Mouse (Mus musculus): ENCODE measurements at regions not wholly inside any gene's neighbourhood (a gene's known extent, or its start where the extent isn't known, plus 50 kb on each side); places are given as distances from the start of the nearest gene placed in this dataset.

GRCm38 (mm10) chr13:107641926-107642657 lies 402.2 kb upstream of the Smim15 start:
- peak; percentile 73 to 80 for DNase-seq (ENCODE audit: low spot score in 2 of 2)

DNA sequence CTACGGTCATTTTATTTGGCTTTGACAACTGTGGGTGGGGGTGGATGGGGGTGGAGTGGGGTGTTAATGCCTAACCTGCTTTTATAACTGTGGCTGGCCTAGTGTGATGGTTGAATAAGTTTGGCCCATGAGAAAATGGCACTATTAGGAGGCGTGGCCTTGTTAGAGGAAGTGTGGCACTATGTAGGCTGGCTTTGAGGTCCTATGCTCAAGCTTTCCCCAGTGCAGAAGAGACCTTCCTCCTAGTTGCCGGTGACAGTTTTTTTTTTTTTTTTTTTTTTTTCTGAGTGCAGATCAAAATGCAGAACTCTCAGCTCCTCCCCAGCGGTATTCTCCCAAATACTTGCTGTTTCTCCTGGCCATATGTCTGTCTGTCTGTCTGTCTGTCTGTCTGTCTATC lies 404.6 kb upstream of the Smim15 start:
- no peak for DNase-seq (ENCODE audit: low spot score in 2 of 2)

- no peak for DNase-seq (ENCODE audit: low spot score in 2 of 2)
Measured at GRCm38 (mm10) chr13:107637269-107637668, 407.0 kb upstream of the Smim15 start.

DNA sequence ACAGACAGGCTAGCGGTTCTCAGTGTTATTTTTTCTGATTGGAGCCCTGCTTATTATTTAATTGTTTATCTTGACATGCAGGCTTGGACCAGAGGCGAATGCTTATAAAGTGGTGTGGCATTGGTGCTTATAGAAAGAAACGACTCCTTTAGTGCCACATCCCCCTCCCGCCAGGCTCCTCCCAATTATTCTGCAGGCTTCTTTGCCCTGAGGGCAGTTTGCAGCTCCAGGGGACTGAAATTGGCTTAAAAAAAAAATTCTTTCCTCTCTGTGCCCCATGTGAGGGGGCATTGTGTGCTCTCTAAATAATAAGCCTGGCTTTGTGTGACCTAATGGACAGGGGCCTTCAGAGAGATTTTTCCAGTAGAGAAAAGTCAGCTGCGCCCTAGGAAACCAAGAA lies 409.1 kb upstream of the Smim15 start:
- no peak for DNase-seq (ENCODE audit: low spot score in 2 of 2)

- no peak for DNase-seq (ENCODE audit: low spot score in 2 of 2)
Measured at GRCm38 (mm10) chr13:107627073-107627472, 417.2 kb upstream of the Smim15 start.

- DNase-seq (ENCODE audit: low spot score in 2 of 2): no peak
Measured at GRCm38 (mm10) chr13:107626670-107627069, 417.6 kb upstream of the Smim15 start.

DNA sequence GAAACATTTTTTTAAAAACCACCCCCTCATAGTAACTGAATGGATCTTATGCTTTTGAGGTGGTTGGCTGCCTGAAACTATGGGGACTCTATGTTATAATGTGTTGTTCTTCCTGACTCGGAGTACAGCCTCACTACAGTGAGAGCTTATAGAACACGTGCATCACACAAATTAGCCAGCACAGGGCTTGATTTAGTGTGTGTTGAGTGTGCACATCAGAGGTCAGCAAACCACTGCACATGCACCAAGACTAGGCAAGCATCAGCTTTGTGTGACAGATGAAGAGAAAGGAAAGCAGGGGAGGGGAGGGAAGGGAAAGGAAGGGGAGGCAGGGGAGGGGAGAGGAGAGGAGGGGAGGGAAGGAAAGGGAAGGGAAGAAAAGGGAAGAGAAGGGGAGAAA lies 422.9 kb upstream of the Smim15 start:
- no peak for DNase-seq (ENCODE audit: low spot score in 2 of 2)

DNA sequence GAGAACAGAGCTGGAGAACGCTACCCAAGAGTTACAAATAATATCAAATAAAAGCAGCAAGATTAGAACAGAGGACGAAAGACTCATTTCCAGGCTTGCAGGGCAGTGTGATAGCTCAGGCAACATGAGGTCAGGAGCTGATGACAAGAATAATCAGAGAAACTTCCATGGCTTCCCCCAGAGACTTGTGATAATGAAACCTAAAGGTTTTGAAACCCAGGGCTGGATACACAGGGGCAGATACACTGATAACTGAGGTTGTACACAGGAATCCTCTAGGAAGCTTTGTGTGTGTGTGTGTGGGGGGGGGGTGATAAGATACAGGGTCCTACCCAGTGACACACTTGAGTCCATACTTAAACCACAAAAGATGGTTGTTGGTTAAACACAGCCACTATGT lies 423.4 kb upstream of the Smim15 start:
- no peak for DNase-seq (ENCODE audit: low spot score in 2 of 2)

- DNase-seq (ENCODE audit: low spot score in 2 of 2): no peak
Measured at GRCm38 (mm10) chr13:107620210-107620609, 424.0 kb upstream of the Smim15 start.

GRCm38 (mm10) chr13:107619430-107619927 lies 424.8 kb upstream of the Smim15 start:
- DNase-seq (ENCODE audit: low spot score in 2 of 2): no peak

DNA sequence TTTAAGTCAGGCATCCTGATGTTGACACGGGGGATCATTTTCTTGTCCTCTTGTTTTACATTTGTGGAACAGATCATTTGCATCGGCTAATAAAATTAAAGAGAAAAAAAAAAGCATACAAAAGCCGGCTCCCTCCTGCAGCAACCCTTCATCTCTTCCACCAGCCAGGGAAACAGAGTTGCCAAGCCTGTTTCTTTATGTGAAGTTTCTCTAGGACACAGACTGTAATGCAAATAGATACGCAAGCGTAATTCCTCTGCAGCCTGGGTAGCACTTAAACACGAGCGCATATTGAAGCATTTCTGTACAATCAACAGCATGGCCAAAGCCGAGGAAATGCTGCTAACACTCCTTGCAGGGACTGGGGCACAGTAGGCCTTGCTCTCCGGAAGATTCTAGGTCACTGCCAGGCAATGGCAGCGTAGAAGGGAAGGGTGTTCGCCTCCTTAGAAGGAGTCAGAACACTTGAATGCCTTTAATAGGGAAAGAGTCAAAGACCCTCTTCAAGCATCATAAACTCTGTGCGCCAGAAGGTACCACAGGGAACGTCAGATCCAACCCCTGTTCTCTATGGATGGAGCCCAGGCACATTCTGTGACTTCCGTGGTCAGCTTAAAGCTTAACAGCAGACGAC lies 425.3 kb upstream of the Smim15 start:
- DNase-seq (ENCODE audit: low spot score in 2 of 2): no peak

GRCm38 (mm10) chr13:107618369-107618771 lies 425.9 kb upstream of the Smim15 start:
- no peak for DNase-seq (ENCODE audit: low spot score in 2 of 2)

DNA sequence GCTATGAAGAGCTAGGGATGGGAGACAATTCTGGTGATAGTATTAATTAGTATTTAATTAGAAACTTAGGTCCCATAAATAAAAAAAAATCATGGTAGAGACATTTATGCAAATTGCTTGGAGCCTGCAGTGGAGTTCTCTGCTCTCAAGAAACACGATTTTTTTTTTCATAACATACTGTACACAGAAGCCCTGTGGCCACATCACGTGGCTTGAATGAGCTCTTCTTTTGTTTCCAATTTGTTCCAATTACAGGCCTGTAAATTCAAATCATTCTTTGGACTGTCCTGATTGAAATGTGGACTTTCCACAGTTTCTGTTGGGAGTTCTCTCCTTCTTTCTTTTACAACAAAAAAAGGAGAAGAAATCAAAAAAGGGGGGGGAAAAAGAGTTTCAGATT lies 426.7 kb upstream of the Smim15 start:
- DNase-seq (ENCODE audit: low spot score in 2 of 2): no peak

GRCm38 (mm10) chr13:107616775-107617174 lies 427.5 kb upstream of the Smim15 start:
- DNase-seq (ENCODE audit: low spot score in 2 of 2): no peak

DNA sequence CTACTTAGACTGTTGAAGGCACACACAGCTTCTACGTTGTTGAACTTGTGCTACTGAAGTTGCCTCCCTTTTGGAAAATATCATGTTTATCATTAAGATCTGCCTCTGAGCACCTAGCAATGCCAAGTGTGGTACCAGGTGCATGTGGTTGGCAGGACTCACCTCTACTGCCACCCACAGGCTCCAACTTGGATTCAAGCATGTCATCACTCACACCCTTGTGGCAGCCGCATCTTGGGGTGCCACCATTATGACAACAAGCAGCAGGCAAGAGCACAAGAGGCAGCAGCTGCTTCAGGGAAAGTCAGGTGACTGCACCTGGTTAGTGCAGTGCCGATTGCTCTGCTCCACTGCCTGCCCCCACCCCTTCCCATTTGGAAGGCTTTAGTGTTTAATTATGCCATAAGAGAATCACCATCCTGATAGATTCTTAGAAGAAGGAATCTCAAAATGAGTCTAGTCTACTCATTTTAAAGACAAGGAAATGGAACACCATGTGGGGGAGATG lies 435.2 kb upstream of the Smim15 start:
- no peak for DNase-seq (ENCODE audit: low spot score in 2 of 2)

DNA sequence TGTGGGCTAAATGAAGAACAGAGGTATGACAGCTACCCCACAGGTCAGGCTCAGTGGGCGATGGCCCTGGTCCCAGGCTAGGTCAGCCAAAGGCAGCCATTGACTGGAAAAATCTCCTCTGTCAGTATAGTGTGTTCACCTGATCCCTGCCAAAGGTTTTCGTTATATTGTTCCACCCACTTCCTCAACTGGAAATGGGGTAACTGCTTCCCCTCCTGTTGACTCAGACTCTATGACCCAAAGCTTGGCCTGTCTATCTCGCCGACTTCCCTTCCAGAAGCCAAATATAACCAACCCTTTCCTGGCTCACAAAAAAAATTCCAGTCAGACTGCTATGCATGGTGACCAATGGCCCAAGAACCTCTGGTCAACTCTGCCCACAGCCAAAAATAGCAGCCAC lies 437.0 kb upstream of the Smim15 start:
- DNase-seq (ENCODE audit: low spot score in 2 of 2): no peak

GRCm38 (mm10) chr13:107602149-107602548 lies 442.1 kb upstream of the Smim15 start:
- DNase-seq (ENCODE audit: low spot score in 2 of 2): no peak

GRCm38 (mm10) chr13:107601132-107601439 lies 443.2 kb upstream of the Smim15 start:
- no peak for DNase-seq (ENCODE audit: low spot score in 2 of 2)

DNA sequence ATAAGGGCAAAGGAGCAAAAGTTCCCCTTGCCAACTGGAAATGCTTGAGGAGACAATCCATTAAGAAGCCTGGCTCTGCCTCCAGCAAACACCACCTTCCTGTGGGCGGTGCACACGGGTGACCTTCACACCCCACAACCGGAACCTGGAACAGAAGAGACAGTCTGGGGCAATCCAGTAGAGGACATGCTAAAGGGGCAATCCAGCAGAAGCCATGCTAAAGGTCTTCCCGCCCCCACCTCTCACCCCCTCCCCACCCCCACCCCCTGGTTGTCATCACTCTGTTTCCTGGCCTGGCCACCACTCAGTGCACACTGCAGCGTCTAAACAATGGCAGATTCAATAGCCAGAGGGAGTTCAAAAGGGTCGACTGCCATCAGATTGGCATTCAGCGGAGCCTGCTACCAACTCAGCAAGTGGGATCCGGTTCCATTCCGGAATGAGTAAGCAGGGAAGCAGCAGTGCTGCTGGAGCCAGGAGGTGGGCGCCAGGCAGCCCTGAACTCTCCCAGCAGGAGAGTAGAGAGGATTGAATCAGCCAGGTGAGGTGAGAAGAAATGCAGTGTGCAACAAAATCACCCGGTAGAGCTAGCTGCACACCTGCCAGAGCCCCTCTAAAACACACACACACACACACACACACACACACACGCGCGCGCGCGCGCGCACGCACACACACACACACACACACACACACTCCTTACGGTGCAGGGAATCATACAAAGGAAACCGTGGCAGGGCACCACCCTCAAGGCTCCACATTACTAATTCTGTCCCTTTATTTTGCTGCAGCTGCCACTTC lies 443.7 kb upstream of the Smim15 start:
- no peak for DNase-seq (ENCODE audit: low spot score in 2 of 2)

DNA sequence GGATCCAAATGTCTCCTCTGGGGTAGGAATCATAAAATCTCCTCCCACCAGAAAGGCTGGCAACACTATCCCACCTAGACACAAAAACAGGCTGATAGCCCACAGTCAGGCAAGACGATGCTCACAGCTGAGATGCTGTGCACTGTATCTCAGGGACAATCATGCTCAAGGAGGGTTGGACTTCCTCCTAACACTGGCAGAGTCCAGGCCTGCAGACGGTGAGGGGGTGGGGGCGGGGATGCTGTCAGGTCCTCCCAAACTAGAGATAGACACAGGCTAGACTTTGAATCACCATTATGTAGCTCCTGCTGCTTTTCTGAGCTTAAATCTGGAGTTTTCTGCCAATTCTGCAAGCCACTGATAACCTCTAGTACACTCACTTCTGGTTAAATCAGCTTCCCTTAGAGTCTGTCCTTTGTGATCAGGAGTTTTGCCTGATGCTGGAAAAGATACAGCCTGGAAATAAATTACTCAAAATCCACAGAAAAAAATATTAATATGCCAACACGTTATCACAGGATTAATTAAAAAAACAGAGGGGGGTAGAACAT lies 445.1 kb upstream of the Smim15 start:
- DNase-seq (ENCODE audit: low spot score in 2 of 2): no peak

GRCm38 (mm10) chr13:107598391-107598790 lies 445.9 kb upstream of the Smim15 start:
- no peak for DNase-seq (ENCODE audit: low spot score in 2 of 2)

GRCm38 (mm10) chr13:107597217-107597616 lies 447.0 kb upstream of the Smim15 start:
- no peak for DNase-seq (ENCODE audit: low spot score in 2 of 2)

All from frontal cortex, postnatal 10 days (tissue).